Mouse (Mus musculus): Measurements from ENCODE around the gene Tenm2. TPM values are rescaled to one million over a fixed set of nuclear protein-coding genes. Genes with fewer than 3 reads are reported as not detected.

Tenm2 gene
- polyA plus RNA-seq, 1 experiment from 2014 or later = 3.2 TPM

DNA sequence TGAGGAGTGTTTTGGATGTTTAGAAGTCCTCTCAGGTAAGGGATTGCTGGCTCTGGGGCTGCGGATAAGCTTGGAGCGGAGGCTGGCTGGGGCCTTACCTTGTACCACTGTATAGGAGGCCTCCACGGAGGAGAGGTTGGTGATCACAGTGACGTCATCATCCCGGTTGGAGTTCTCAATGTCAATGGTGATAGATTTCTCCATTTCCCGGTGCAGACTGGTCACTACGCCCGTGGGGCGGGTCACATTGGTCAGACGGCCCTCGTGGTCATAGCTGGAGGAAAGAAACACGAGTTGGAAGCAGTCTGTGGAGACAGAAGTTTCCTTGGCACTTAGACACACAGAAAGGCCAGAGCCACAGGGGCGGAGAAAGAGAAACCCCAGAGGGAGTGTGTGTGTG, 1194.4 kb downstream of the Tenm2 start:
- WGBS = 89% methylated on average over 12 of the region's 13 CpGs
- Histone ChIP-seq H3K4me2 (ENCODE audit: low read depth) (no peak overlapping the region), H3K27me3 (ENCODE audit: control insufficient read depth, insufficient read depth, low read length) (no peaks in the 10 kb centered on the region), H3K4me1 (ENCODE audit: control insufficient read depth, insufficient read depth, low read length) (no peaks in the 10 kb centered on the region), H3K36me3 (ENCODE audit: control insufficient read depth, insufficient read depth, low read length) (no peaks in the 10 kb centered on the region), H3K4me3 (ENCODE audit: low read depth, low read length) (no peak overlapping the region), H3K27ac (ENCODE audit: low read depth, low read length) (no peak overlapping the region), H3K9ac (ENCODE audit: low read length) (no peak overlapping the region), H3K9me3 (ENCODE audit: control insufficient read depth, low read length) (no peaks in the 10 kb centered on the region)
- DNase-seq (ENCODE audit: low spot score) = no peak
- ATAC-seq (ENCODE audit: insufficient read depth, low FRiP score, low TSS enrichment) = no peak

DNA sequence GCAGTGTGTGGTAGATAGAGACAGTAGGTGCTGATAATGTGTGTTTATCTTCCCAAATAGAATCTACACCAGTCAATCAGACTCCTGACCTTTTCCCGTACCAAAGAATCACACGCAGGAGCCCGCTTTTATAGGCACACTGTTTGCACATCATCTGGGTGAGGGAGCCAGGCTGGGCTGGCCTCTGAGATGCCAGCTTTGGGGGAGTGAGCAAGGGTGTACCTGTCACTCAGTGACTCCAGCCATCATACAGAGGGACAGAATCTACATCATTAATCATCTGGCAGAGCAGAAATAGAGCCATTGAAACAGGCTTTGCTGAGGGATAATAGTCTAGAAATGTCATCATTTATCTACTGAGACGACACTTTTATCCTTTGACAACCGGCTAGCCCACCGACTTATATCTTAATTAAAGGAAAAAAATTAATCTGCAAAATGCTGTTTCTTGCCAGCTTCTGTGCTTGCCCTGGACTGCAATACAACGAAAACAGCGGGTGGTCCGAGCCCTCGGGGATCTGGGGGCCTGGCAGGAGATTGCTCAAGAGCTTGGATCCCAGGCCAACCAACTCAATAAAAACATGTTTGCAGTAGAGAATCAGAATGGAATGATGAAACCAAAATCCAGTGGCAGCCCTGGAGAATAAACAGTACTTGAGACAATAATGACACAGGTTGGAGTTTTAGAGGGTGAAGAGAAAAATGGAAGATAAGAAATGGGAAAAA, 1195.1 kb downstream of the Tenm2 start:
- Histone ChIP-seq H3K4me1 (ENCODE audit: control insufficient read depth, insufficient read depth, low read length) (no peaks in the 10 kb centered on the region), H3K4me2 (ENCODE audit: low read depth) (no peak overlapping the region), H3K27me3 (ENCODE audit: control insufficient read depth, insufficient read depth, low read length) (no peaks in the 10 kb centered on the region), H3K4me3 (ENCODE audit: low read depth, low read length) (no peak overlapping the region), H3K9ac (ENCODE audit: low read length) (no peak overlapping the region), H3K9me3 (ENCODE audit: control insufficient read depth, low read length) (no peaks in the 10 kb centered on the region), H3K36me3 (ENCODE audit: control insufficient read depth, insufficient read depth, low read length) (no peaks in the 10 kb centered on the region), H3K27ac (ENCODE audit: low read depth, low read length) (no peak overlapping the region)
- DNase-seq (ENCODE audit: low spot score) (no peak), ATAC-seq (ENCODE audit: insufficient read depth, low FRiP score, low TSS enrichment) (no peak)
- WGBS = 75% methylated on average over 10 of the region's 10 CpGs

DNA sequence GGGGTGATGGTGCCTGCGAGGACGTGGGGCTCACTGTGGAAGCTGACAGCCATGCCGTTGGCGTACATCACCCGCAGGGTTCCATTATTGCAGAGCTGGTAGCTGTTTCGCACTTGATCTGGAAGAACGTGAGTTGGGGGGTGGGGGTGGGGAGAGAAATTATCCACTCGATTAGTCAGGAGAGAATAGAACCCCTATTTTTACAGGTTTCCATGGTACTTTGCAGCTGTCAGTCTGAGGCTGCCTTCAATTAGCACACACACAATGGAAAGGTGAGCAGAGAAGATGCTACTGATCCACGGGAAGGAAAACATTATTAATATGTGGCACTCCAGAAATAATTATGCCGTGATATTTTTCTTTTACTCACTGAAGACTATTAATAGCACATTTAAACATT, 1195.9 kb downstream of the Tenm2 start:
- no peak overlapping the region for H3K9ac ChIP-seq (ENCODE audit: low read length)
- H3K27me3 ChIP-seq (ENCODE audit: control insufficient read depth, insufficient read depth, low read length) = no peaks in the 10 kb centered on the region
- H3K36me3 ChIP-seq (ENCODE audit: control insufficient read depth, insufficient read depth, low read length) = no peaks in the 10 kb centered on the region
- WGBS = 72% methylated on average over 10 of the region's 10 CpGs
- H3K27ac ChIP-seq (ENCODE audit: low read depth, low read length) = no peak overlapping the region
- ATAC-seq (ENCODE audit: insufficient read depth, low FRiP score, low TSS enrichment) = no peak
- no peaks in the 10 kb centered on the region for H3K4me1 ChIP-seq (ENCODE audit: control insufficient read depth, insufficient read depth, low read length)
- H3K9me3 ChIP-seq (ENCODE audit: control insufficient read depth, low read length) = no peaks in the 10 kb centered on the region
- no peak overlapping the region for H3K4me3 ChIP-seq (ENCODE audit: low read depth, low read length)
- H3K4me2 ChIP-seq (ENCODE audit: low read depth) = no peak overlapping the region
- DNase-seq (ENCODE audit: low spot score) = no peak

DNA sequence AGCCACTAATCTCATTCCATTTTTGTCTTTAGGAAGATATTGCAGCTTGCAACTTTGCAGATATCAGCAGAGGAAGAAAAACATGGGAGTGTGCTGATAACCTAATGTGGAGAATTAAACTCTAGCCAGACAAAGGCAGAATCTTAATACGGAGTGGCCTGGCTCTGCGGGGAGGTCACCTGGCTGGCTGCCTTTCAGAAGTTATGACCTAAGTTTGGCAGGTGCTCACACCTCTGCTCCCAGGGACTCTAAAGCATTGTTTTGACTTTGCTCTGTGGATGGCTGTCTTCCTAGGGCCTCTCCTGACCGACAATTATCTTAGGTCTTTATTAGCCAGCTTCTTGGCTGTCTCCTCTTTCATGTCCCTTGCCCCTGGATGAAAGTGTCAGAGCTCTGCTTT, 1197.4 kb downstream of the Tenm2 start:
- no peak overlapping the region for H3K4me3 ChIP-seq (ENCODE audit: low read depth, low read length)
- H3K27ac ChIP-seq (ENCODE audit: low read depth, low read length) = no peak overlapping the region
- H3K9ac ChIP-seq (ENCODE audit: low read length) = no peak overlapping the region
- no peaks in the 10 kb centered on the region for H3K27me3 ChIP-seq (ENCODE audit: control insufficient read depth, insufficient read depth, low read length)
- 64% methylated on average over 3 of the region's 3 CpGs for WGBS
- H3K36me3 ChIP-seq (ENCODE audit: control insufficient read depth, insufficient read depth, low read length) = no peaks in the 10 kb centered on the region
- H3K4me1 ChIP-seq (ENCODE audit: control insufficient read depth, insufficient read depth, low read length) = no peaks in the 10 kb centered on the region
- H3K4me2 ChIP-seq (ENCODE audit: low read depth) = no peak overlapping the region
- no peak for ATAC-seq (ENCODE audit: insufficient read depth, low FRiP score, low TSS enrichment)
- DNase-seq (ENCODE audit: low spot score) = no peak
- no peaks in the 10 kb centered on the region for H3K9me3 ChIP-seq (ENCODE audit: control insufficient read depth, low read length)

DNA sequence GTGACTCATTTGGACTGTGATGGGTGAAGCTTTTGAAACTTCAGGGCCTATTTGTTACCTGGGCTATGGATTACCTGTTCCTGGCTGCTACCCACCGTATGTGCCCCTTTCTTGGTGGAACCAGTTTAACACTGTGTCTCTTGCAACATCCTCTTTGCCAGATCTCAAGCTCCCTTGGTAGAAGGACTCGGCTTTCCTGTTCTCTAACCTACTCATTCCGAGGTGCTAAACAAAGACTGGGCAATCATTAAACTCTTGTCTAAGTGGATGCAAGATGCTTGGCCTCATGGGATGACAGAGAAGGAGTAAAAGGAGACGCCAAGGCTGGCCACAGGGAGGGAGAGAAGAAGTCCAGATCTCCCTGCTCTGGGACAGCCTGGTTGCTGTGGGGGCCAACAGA, 1198.5 kb downstream of the Tenm2 start:
- no peak overlapping the region for H3K4me2 ChIP-seq (ENCODE audit: low read depth)
- H3K36me3 ChIP-seq (ENCODE audit: control insufficient read depth, insufficient read depth, low read length) = no peaks in the 10 kb centered on the region
- no peak overlapping the region for H3K27ac ChIP-seq (ENCODE audit: low read depth, low read length)
- ATAC-seq (ENCODE audit: insufficient read depth, low FRiP score, low TSS enrichment) (no peak), DNase-seq (ENCODE audit: low spot score) (no peak)
- no peak overlapping the region for H3K4me3 ChIP-seq (ENCODE audit: low read depth, low read length)
- 62% methylated on average over 4 of the region's 4 CpGs for WGBS
- no peak overlapping the region for H3K9ac ChIP-seq (ENCODE audit: low read length)
- H3K4me1 ChIP-seq (ENCODE audit: control insufficient read depth, insufficient read depth, low read length) = no peaks in the 10 kb centered on the region
- H3K9me3 ChIP-seq (ENCODE audit: control insufficient read depth, low read length) = no peaks in the 10 kb centered on the region
- H3K27me3 ChIP-seq (ENCODE audit: control insufficient read depth, insufficient read depth, low read length) = no peaks in the 10 kb centered on the region

DNA sequence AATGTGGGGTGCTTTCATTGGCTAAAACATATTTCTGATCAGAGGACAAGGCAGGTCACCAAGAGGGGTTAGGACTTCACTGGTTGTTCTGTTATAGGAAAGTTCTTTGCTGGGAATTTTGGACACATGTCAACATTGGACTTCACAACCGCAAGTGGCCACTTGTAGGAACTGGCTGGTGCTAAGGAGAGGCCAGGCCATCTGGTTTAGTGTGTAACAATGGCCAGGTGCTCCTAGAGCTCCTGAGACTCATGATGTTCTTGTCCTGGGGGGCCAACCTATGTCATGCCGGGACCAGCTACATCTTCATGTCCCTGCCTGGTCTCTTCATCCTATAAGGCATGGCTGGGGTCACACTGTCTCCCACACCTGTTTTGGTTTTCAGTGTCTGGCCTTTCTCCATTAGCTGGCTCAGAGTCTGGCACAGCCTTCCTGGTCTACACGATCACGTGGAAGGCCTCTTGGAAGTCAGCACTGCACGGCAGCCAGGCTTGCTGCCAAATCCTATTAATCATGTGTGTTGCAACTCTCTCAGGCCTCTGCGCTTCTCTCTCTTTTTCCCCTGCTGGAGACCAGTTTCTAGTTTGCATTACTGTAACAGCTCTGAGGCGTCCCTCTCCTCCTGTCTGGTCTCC, 1199.6 kb downstream of the Tenm2 start:
- Histone ChIP-seq H3K9ac (ENCODE audit: low read length) (no peak overlapping the region), H3K4me2 (ENCODE audit: low read depth) (no peak overlapping the region), H3K4me1 (ENCODE audit: control insufficient read depth, insufficient read depth, low read length) (no peaks in the 10 kb centered on the region), H3K27ac (ENCODE audit: low read depth, low read length) (no peak overlapping the region), H3K4me3 (ENCODE audit: low read depth, low read length) (no peak overlapping the region), H3K9me3 (ENCODE audit: control insufficient read depth, low read length) (no peaks in the 10 kb centered on the region), H3K36me3 (ENCODE audit: control insufficient read depth, insufficient read depth, low read length) (no peaks in the 10 kb centered on the region), H3K27me3 (ENCODE audit: control insufficient read depth, insufficient read depth, low read length) (no peaks in the 10 kb centered on the region)
- DNase-seq (ENCODE audit: low spot score) = no peak
- 51% methylated on average over 7 of the region's 7 CpGs for WGBS
- ATAC-seq (ENCODE audit: insufficient read depth, low FRiP score, low TSS enrichment) = no peak

DNA sequence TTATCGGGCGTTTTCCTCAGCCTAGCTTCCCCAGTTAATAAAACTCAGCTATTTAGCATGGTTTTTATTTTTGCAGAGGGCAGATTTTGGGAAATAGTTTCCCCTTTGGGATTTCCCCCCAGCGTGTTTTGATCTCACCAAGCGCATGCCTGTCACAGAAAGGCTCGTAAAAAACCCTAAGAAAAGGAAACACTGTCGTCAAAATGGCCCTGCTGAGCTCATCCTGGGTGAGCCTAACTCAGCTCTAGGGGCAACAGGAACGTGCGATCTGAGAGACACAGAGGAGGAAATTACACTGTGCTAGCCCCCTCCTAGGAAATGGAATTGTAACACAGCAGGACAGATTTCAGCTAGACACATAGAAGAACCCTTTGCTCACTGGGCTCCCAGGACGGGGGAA, 1204.0 kb downstream of the Tenm2 start:
- Histone ChIP-seq H3K9ac (ENCODE audit: low read length) (no peak overlapping the region), H3K4me3 (ENCODE audit: low read depth, low read length) (no peak overlapping the region), H3K9me3 (ENCODE audit: control insufficient read depth, low read length) (no peaks in the 10 kb centered on the region), H3K27ac (ENCODE audit: low read depth, low read length) (no peak overlapping the region), H3K4me1 (ENCODE audit: control insufficient read depth, insufficient read depth, low read length) (peaks cover 3% of the 10 kb centered on the region; the same call in 1 of the 2 replicates), H3K36me3 (ENCODE audit: control insufficient read depth, insufficient read depth, low read length) (no peaks in the 10 kb centered on the region), H3K27me3 (ENCODE audit: control insufficient read depth, insufficient read depth, low read length) (no peaks in the 10 kb centered on the region), H3K4me2 (ENCODE audit: low read depth) (no peak overlapping the region)
- no peak for ATAC-seq (ENCODE audit: insufficient read depth, low FRiP score, low TSS enrichment)
- 30% methylated on average over 9 of the region's 9 CpGs for WGBS
- no peak for DNase-seq (ENCODE audit: low spot score)

DNA sequence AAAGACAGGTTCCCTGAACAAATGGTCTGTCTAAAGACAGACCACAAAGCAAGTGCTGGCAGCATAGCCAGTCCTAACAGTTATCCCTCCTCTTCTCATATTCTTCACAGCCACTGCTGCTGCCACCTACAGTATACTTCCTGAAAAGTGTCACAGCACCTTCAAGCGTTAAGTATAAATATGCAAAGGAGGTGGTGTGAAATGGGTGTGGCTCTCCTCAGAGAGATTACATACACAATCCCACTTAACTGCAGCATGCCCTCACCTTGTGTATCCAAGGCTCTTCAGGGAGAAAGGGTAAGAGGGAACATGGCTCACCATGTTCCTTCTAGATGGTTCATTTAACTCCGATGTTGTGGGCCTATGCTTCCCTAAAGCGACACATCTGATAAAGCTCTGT, 1215.8 kb downstream of the Tenm2 start:
- DNase-seq (ENCODE audit: low spot score) = no peak
- no peak for ATAC-seq (ENCODE audit: insufficient read depth, low FRiP score, low TSS enrichment)
- Histone ChIP-seq H3K27ac (ENCODE audit: low read depth, low read length) (no peak overlapping the region), H3K4me2 (ENCODE audit: low read depth) (no peak overlapping the region), H3K9me3 (ENCODE audit: control insufficient read depth, low read length) (no peaks in the 10 kb centered on the region), H3K4me3 (ENCODE audit: low read depth, low read length) (no peak overlapping the region), H3K9ac (ENCODE audit: low read length) (no peak overlapping the region), H3K27me3 (ENCODE audit: control insufficient read depth, insufficient read depth, low read length) (no peaks in the 10 kb centered on the region), H3K36me3 (ENCODE audit: control insufficient read depth, insufficient read depth, low read length) (no peaks in the 10 kb centered on the region; the same call in 1 of the 2 replicates), H3K4me1 (ENCODE audit: control insufficient read depth, insufficient read depth, low read length) (no peaks in the 10 kb centered on the region)
- 70% methylated on average over 3 of the region's 3 CpGs for WGBS

DNA sequence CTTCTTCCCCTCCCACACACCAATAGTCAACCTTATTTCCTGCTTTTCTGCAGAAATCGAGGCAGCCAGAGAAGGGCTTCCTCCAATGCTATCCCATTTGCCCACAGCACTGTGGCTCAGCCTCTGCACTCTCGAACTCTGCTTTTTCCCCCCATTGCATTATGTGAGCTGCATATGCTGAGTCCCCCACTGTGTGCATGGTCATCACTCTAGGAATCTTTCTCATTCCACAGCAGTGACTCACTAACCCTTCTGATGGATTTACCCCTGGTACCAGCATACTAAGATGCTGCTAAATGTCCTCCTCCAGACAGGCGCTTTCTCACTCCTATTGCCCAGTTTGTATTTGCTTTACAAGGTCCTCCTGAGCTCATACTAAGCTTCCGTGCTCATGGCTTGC, 1222.6 kb downstream of the Tenm2 start:
- Histone ChIP-seq H3K4me2 (ENCODE audit: low read depth) (no peak overlapping the region), H3K9me3 (ENCODE audit: control insufficient read depth, low read length) (no peaks in the 10 kb centered on the region), H3K4me3 (ENCODE audit: low read depth, low read length) (no peak overlapping the region), H3K27me3 (ENCODE audit: control insufficient read depth, insufficient read depth, low read length) (no peaks in the 10 kb centered on the region), H3K9ac (ENCODE audit: low read length) (no peak overlapping the region), H3K4me1 (ENCODE audit: control insufficient read depth, insufficient read depth, low read length) (no peaks in the 10 kb centered on the region), H3K27ac (ENCODE audit: low read depth, low read length) (no peak overlapping the region), H3K36me3 (ENCODE audit: control insufficient read depth, insufficient read depth, low read length) (no peaks in the 10 kb centered on the region)
- 72% methylated on average over 4 of the region's 4 CpGs for WGBS
- DNase-seq (ENCODE audit: low spot score) (no peak), ATAC-seq (ENCODE audit: insufficient read depth, low FRiP score, low TSS enrichment) (no peak)
